Mouse (Mus musculus) embryonic fibroblast, embryonic 13.5 days (primary cell): ENCODE results near the gene Tmem88.
A peak's percentile ranks its signal among the peaks of the same experiment; 100 is the strongest.

ENCODE experiments used
- CTCF ChIP-seq: IDR thresholded peaks from 2 replicates; pipeline ENCODE4 v1.5.1; 2011; ENCODE audit warnings: mild to moderate bottlenecking, control low read depth, low read length, moderate library complexity, borderline replicate concordance; ENCODE audit not compliant: insufficient read depth
- POLR2A ChIP-seq: IDR thresholded peaks from 2 replicates; pipeline ENCODE4 v1.6.1; 2011; ENCODE audit warnings: low read depth, mild to moderate bottlenecking, control low read depth, low read length, moderate library complexity

- no peak for TF ChIP-seq CTCF
- TF ChIP-seq POLR2A: peak; percentile 19; the same call in 1 of the 2 replicates
These were observed 27.2 kb downstream of the Tmem88 start for GRCm38 (mm10) chr11:69370817-69371215.
